In the genomic region with DNA sequence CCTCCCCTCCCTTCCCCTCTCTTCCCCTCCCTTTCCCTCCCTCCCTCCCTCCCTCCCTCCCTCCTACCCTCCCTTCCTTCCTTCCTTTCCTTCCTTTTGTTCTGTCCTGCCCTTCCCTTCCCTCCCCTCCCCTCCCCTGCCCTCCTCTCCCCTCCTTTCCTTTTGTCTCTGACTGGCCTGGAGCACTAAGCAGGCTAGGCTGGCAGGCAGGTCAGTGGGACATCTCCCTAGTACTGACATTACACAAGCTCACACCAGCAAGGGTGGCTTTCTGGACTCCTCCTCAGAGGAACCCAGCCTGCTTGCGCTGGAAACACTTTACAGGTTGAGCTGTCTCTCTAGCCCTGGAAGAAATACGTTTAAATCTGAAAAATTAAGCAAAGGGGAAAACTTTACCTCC, we compare ENCODE assay signal across 22 mouse cellular contexts.
DNase-seq lines count a peak whose midpoint lies in the region; ATAC-seq and TF ChIP-seq lines count a peak whose summit lies in the region.
"Had no signal": no experiment of that assay in that cellular context is flagged by ENCODE, and none has a peak within 500 bp of the region (broad histone marks: within the 10 kb centered on the region; RNA-seq: fewer than 3 reads in every experiment).

No protein-coding gene starts in this region.

- 0 out of 2 replicates have a peak overlapping the region, but pooled peaks have one; percentile 18 for H3K9ac ChIP-seq in hindbrain, embryonic 12.5 days
- H3K9ac ChIP-seq in hindbrain, postnatal 0 days (replicated peaks; ENCODE audit: low read length), result no peak overlapping the region
- no peak overlapping the region for H3K9ac ChIP-seq in neural tube, embryonic 13.5 days
- H3K9ac ChIP-seq in embryonic facial prominence, embryonic 12.5 days, result no peak overlapping the region
- no peak overlapping the region for H3K9ac ChIP-seq in heart, adult 2 months (ENCODE audit: low read depth, low read length)
- H3K9ac ChIP-seq: embryonic facial prominence, embryonic 13.5 days; forebrain, embryonic 13.5 days; heart, embryonic 13.5 days; hindbrain, embryonic 15.5 days had no signal

- H3K4me2 ChIP-seq in hindbrain, embryonic 12.5 days (replicated peaks), result no peak overlapping the region
- no peak overlapping the region for H3K4me2 ChIP-seq in hindbrain, postnatal 0 days (ENCODE audit: low read depth, low read length)
- no peak overlapping the region for H3K4me2 ChIP-seq in neural tube, embryonic 13.5 days
- H3K4me2 ChIP-seq in embryonic facial prominence, embryonic 12.5 days (replicated peaks), result no peak overlapping the region
- H3K4me2 ChIP-seq: embryonic facial prominence, embryonic 13.5 days; forebrain, embryonic 13.5 days; heart, embryonic 13.5 days; hindbrain, embryonic 15.5 days had no signal

- no peak overlapping the region for H3K4me3 ChIP-seq in hindbrain, embryonic 12.5 days
- no peak overlapping the region for H3K4me3 ChIP-seq in hindbrain, postnatal 0 days (ENCODE audit: low read length)
- H3K4me3 ChIP-seq in neural tube, embryonic 13.5 days, result no peak overlapping the region
- H3K4me3 ChIP-seq in embryonic facial prominence, embryonic 12.5 days, result no peak overlapping the region
- H3K4me3 ChIP-seq in heart, adult 2 months, result no peak overlapping the region
- H3K4me3 ChIP-seq: embryonic facial prominence, embryonic 13.5 days; forebrain, embryonic 13.5 days; gastrocnemius, adult 2 months; heart, embryonic 13.5 days; hindbrain, embryonic 15.5 days had no signal

- WGBS in hindbrain, embryonic 12.5 days, result 53% methylated on average over 2 of the region's 2 CpGs
- 67% methylated on average over 2 of the region's 2 CpGs for WGBS in hindbrain, postnatal 0 days
- WGBS in neural tube, embryonic 13.5 days, result 64% methylated on average over 2 of the region's 2 CpGs
- 30% methylated on average over 2 of the region's 2 CpGs for WGBS in embryonic facial prominence, embryonic 12.5 days
- 77% methylated on average over 2 of the region's 2 CpGs for WGBS in heart, adult 2 months

- intact Hi-C loops in heart, adult 2 months (cut with DNase I), result no loop called here

- TF ChIP-seq POLR2A in heart, adult 2 months (IDR thresholded peaks at IDR 0.05; ENCODE audit: insufficient read depth, low read depth, low read length), result no peak

- H3K36me3 ChIP-seq in hindbrain, embryonic 12.5 days, result no peaks in the 10 kb centered on the region
- H3K36me3 ChIP-seq in hindbrain, postnatal 0 days (ENCODE audit: insufficient read depth, low read length), result no peaks in the 10 kb centered on the region
- H3K36me3 ChIP-seq in neural tube, embryonic 13.5 days, result no peaks in the 10 kb centered on the region
- no peaks in the 10 kb centered on the region for H3K36me3 ChIP-seq in embryonic facial prominence, embryonic 12.5 days
- no peaks in the 10 kb centered on the region for H3K36me3 ChIP-seq in heart, adult 2 months (ENCODE audit: control insufficient read depth, insufficient read depth, low read length)
- H3K36me3 ChIP-seq: embryonic facial prominence, embryonic 13.5 days; hindbrain, embryonic 15.5 days had no signal

- H3K4me1 ChIP-seq in hindbrain, embryonic 12.5 days, result peaks cover 37% of the 10 kb centered on the region
- no peaks in the 10 kb centered on the region for H3K4me1 ChIP-seq in hindbrain, postnatal 0 days (ENCODE audit: insufficient read depth, low read length)
- H3K4me1 ChIP-seq in neural tube, embryonic 13.5 days (replicated peaks), result peaks cover 35% of the 10 kb centered on the region
- peaks cover 45% of the 10 kb centered on the region for H3K4me1 ChIP-seq in embryonic facial prominence, embryonic 12.5 days
- H3K4me1 ChIP-seq in heart, adult 2 months (ENCODE audit: control insufficient read depth, insufficient read depth, low read length), result no peaks in the 10 kb centered on the region; the same call in 1 of the 2 replicates

- ATAC-seq in hindbrain, embryonic 12.5 days (ENCODE audit: low FRiP score), result no peak
- ATAC-seq in hindbrain, postnatal 0 days, result no peak
- ATAC-seq in neural tube, embryonic 13.5 days (ENCODE audit: low read depth), result no peak
- no peak for ATAC-seq in embryonic facial prominence, embryonic 12.5 days (ENCODE audit: insufficient number of reproducible peaks, insufficient read depth, low FRiP score, low TSS enrichment)
- ATAC-seq: forebrain, embryonic 13.5 days; inflammation-experienced regulatory T-cells, adult 6 months; intestine, postnatal 0 days had no signal

- no peak for TF ChIP-seq EP300 in heart, adult 2 months (IDR thresholded peaks at IDR 0.05; ENCODE audit: insufficient read depth, low read depth, low read length)

- no peak for TF ChIP-seq CTCF in hindbrain, postnatal 0 days (IDR thresholded peaks at IDR 0.05; ENCODE audit: low read depth)
- no peak for TF ChIP-seq CTCF in heart, adult 2 months (IDR thresholded peaks at IDR 0.05)

- no peaks in the 10 kb centered on the region for H3K27me3 ChIP-seq in hindbrain, embryonic 12.5 days
- H3K27me3 ChIP-seq in hindbrain, postnatal 0 days (ENCODE audit: insufficient read depth, low read length), result no peaks in the 10 kb centered on the region
- no peaks in the 10 kb centered on the region for H3K27me3 ChIP-seq in neural tube, embryonic 13.5 days
- no peaks in the 10 kb centered on the region for H3K27me3 ChIP-seq in embryonic facial prominence, embryonic 12.5 days
- no peaks in the 10 kb centered on the region for H3K27me3 ChIP-seq in heart, adult 2 months (ENCODE audit: control insufficient read depth, insufficient read depth, low read length)
- H3K27me3 ChIP-seq: embryonic facial prominence, embryonic 13.5 days; forebrain, embryonic 13.5 days; heart, embryonic 13.5 days; hindbrain, embryonic 15.5 days had no signal

- H3K79me2 ChIP-seq in heart, adult 2 months (replicated peaks; ENCODE audit: control insufficient read depth, insufficient read depth, low read length), result no peaks in the 10 kb centered on the region

- DNase-seq in hindbrain, postnatal 0 days (ENCODE audit: low spot score), result no peak
- no peak for DNase-seq in neural tube, embryonic 10.5 days (ENCODE audit: extremely low spot score, low spot score)
- DNase-seq in R1 (ENCODE audit: low read depth, low spot score), result peak; percentile 69
- no peak for DNase-seq in heart, adult 2 months
- no peak for DNase-seq in thymus, postnatal 14 days
- DNase-seq: adrenal gland, adult 2 months; adrenal gland, postnatal 25 days; cerebellum, adult 2 months; cerebellum, postnatal 10 days; embryo, embryonic 11 days; gastrocnemius, adult 2 months; gastrocnemius, postnatal 25 days; heart, postnatal 36 days had no signal

- no peaks in the 10 kb centered on the region for H3K9me3 ChIP-seq in hindbrain, embryonic 12.5 days (replicated peaks)
- no peaks in the 10 kb centered on the region for H3K9me3 ChIP-seq in hindbrain, postnatal 0 days (ENCODE audit: low read length)
- H3K9me3 ChIP-seq in neural tube, embryonic 13.5 days, result no peaks in the 10 kb centered on the region
- H3K9me3 ChIP-seq in embryonic facial prominence, embryonic 12.5 days, result no peaks in the 10 kb centered on the region
- H3K9me3 ChIP-seq: embryonic facial prominence, embryonic 13.5 days; forebrain, embryonic 13.5 days; heart, embryonic 13.5 days; hindbrain, embryonic 15.5 days had no signal

- no peak overlapping the region for H3K27ac ChIP-seq in hindbrain, embryonic 12.5 days
- no peak overlapping the region for H3K27ac ChIP-seq in hindbrain, postnatal 0 days
- 0 out of 2 replicates have a peak overlapping the region, but pooled peaks have one; percentile 14 for H3K27ac ChIP-seq in neural tube, embryonic 13.5 days (replicated peaks)
- 0 out of 2 replicates have a peak overlapping the region, but pooled peaks have one; percentile 46 for H3K27ac ChIP-seq in embryonic facial prominence, embryonic 12.5 days
- no peak overlapping the region for H3K27ac ChIP-seq in heart, adult 2 months
- H3K27ac ChIP-seq: embryonic facial prominence, embryonic 13.5 days; forebrain, embryonic 13.5 days; gastrocnemius, adult 2 months; heart, embryonic 13.5 days; hindbrain, embryonic 15.5 days had no signal

Comparison
In these comparisons a context has a peak if more than half of its experiments do, and no peak if none do; other contexts are left out.
1. H3K27ac ChIP-seq: peak in neural tube, embryonic 13.5 days (single experiment) and embryonic facial prominence, embryonic 12.5 days (single experiment); none in hindbrain, embryonic 12.5 days (single experiment), hindbrain, postnatal 0 days (single experiment) and heart, adult 2 months (single experiment).